Comparison of ENCODE assay signal across 35 mouse cellular contexts in genomic region chr4:47823299-47823698, GRCm38 (mm10).
"Had no signal": no experiment of that assay in that cellular context is flagged by ENCODE, and none has a peak within 500 bp of the region (broad histone marks: within the 10 kb centered on the region; RNA-seq: fewer than 3 reads in every experiment).

No protein-coding gene starts in this region.

- H3K9ac ChIP-seq: heart, embryonic 12.5 days; heart, embryonic 13.5 days; heart, embryonic 15.5 days; hindbrain, embryonic 12.5 days; hindbrain, embryonic 13.5 days; hindbrain, embryonic 14.5 days; hindbrain, embryonic 15.5 days; intestine, embryonic 15.5 days; kidney, embryonic 15.5 days had no signal

- H3K27me3 ChIP-seq: heart, embryonic 12.5 days; heart, embryonic 13.5 days; heart, embryonic 15.5 days; hindbrain, embryonic 12.5 days; hindbrain, embryonic 13.5 days; hindbrain, embryonic 15.5 days; intestine, embryonic 15.5 days; kidney, embryonic 15.5 days had no signal

- DNase-seq: heart, postnatal 10 days; heart, postnatal 14 days; heart, postnatal 36 days; heart, postnatal 4 days; kidney, adult 11 months; kidney, adult 18-20 months; kidney, adult 2 months; kidney, adult 8-10 months; kidney, adult 9 months; kidney, postnatal 10 days; kidney, postnatal 14 days; kidney, postnatal 25 days; kidney, postnatal 36 days; kidney, postnatal 4 days; layer of hippocampus, adult 9-11 months; layer of hippocampus, postnatal 36 days had no signal

- H3K4me2 ChIP-seq: heart, embryonic 11.5 days; heart, embryonic 12.5 days; heart, embryonic 13.5 days; heart, embryonic 15.5 days; hindbrain, embryonic 12.5 days; hindbrain, embryonic 13.5 days; hindbrain, embryonic 14.5 days; hindbrain, embryonic 15.5 days; intestine, embryonic 15.5 days; kidney, embryonic 15.5 days had no signal

- H3K36me3 ChIP-seq: heart, embryonic 12.5 days; heart, embryonic 13.5 days; heart, embryonic 15.5 days; hindbrain, embryonic 10.5 days; hindbrain, embryonic 12.5 days; hindbrain, embryonic 13.5 days; hindbrain, embryonic 15.5 days; intestine, embryonic 15.5 days; kidney, embryonic 15.5 days had no signal

- H3K4me3 ChIP-seq: heart, embryonic 12.5 days; heart, embryonic 13.5 days; heart, embryonic 15.5 days; hindbrain, embryonic 10.5 days; hindbrain, embryonic 12.5 days; hindbrain, embryonic 13.5 days; hindbrain, embryonic 15.5 days; intestine, embryonic 15.5 days; kidney, embryonic 15.5 days; layer of hippocampus, adult 2 months; left cerebral cortex, adult 2 months had no signal

- H3K27ac ChIP-seq: heart, embryonic 13.5 days; heart, embryonic 15.5 days; hindbrain, embryonic 10.5 days; hindbrain, embryonic 12.5 days; hindbrain, embryonic 13.5 days; hindbrain, embryonic 14.5 days; hindbrain, embryonic 15.5 days; hindbrain, postnatal 0 days; intestine, embryonic 15.5 days; kidney, embryonic 15.5 days; kidney, postnatal 0 days; layer of hippocampus, adult 2 months; left cerebral cortex, adult 2 months had no signal

- H3K4me1 ChIP-seq: heart, embryonic 12.5 days; heart, embryonic 13.5 days; heart, embryonic 15.5 days; hindbrain, embryonic 10.5 days; hindbrain, embryonic 12.5 days; hindbrain, embryonic 13.5 days; hindbrain, embryonic 15.5 days; intestine, embryonic 15.5 days; kidney, embryonic 15.5 days had no signal

- H3K9me3 ChIP-seq: heart, embryonic 12.5 days; heart, embryonic 13.5 days; heart, embryonic 15.5 days; hindbrain, embryonic 10.5 days; hindbrain, embryonic 12.5 days; hindbrain, embryonic 13.5 days; hindbrain, embryonic 15.5 days; intestine, embryonic 15.5 days; kidney, embryonic 15.5 days had no signal

- ATAC-seq: hindbrain, embryonic 16.5 days; hindbrain, postnatal 0 days; inflammation-experienced regulatory T-cells, adult 6 months; intestine, embryonic 15.5 days; intestine, embryonic 16.5 days; intestine, postnatal 0 days had no signal
